Mouse (Mus musculus) brain, embryonic 14.5 days (tissue): ENCODE data around the gene Kif2a.

Source experiments
- CTCF ChIP-seq: fragments of 200-500 bp; IDR thresholded peaks from 2 replicates; pipeline ENCODE4 v1.5.1; 2012; ENCODE audit warnings: inconsistent platforms, mild to moderate bottlenecking, moderate library complexity, borderline replicate concordance; ENCODE audit not compliant: insufficient read depth, insufficient read length; ENCODE audit errors: extremely low read depth
- POLR2A ChIP-seq: fragments of 200-500 bp; IDR thresholded peaks from 2 replicates; pipeline ENCODE4 v1.6.1; 2012; ENCODE audit warnings: mild to moderate bottlenecking, inconsistent platforms, borderline replicate concordance; ENCODE audit not compliant: poor library complexity, insufficient read depth, insufficient read length, severe bottlenecking; ENCODE audit errors: extremely low read depth

GRCm38 (mm10) chr13:106918322-106919050 is 103.4 kb downstream of the Kif2a start:
- TF ChIP-seq CTCF = no peak
- TF ChIP-seq POLR2A = no peak
